Mouse (Mus musculus) right cerebral cortex, adult 18-20 months (tissue): ENCODE measurements around the gene Tbkbp1.
A peak's percentile ranks its signal among the peaks of the same experiment; 100 is the strongest.
"Not testable (repeated sequence)": the region's sequence is repeated elsewhere in the genome, so short reads cannot be mapped to it uniquely, and the experiment has no call there.

ENCODE experiments used
- DNase-seq: peaks from one replicate; pipeline ENCODE4 v3.0.0; 2022; ENCODE audit warnings: mixed read lengths

Gene Tbkbp1

GRCm38 (mm10) chr11:97151343-97151801, at the start of gene Tbkbp1:
Tbkbp1 (minus strand) TSS chr11:97151495.
- peak; percentile 46 for DNase-seq

- no peak for DNase-seq
These were observed 48.2 kb upstream of the Tbkbp1 start for GRCm38 (mm10) chr11:97199519-97199918.

- DNase-seq: no peak
These were observed 47.3 kb upstream of the Tbkbp1 start for GRCm38 (mm10) chr11:97198601-97199000.

- DNase-seq: no peak
These were observed 45.7 kb upstream of the Tbkbp1 start for GRCm38 (mm10) chr11:97197021-97197420.

GRCm38 (mm10) chr11:97196541-97196940, 45.2 kb upstream of the Tbkbp1 start:
- DNase-seq: no peak

- no peak for DNase-seq
These were observed 41.3 kb upstream of the Tbkbp1 start for GRCm38 (mm10) chr11:97192621-97192951.

- no peak for DNase-seq
These were observed 40.8 kb upstream of the Tbkbp1 start for GRCm38 (mm10) chr11:97191915-97192620.

- no peak for DNase-seq
These were observed 39.7 kb upstream of the Tbkbp1 start for GRCm38 (mm10) chr11:97190992-97191391.

GRCm38 (mm10) chr11:97189645-97190044, 38.4 kb upstream of the Tbkbp1 start:
- DNase-seq: not testable (repeated sequence)

- DNase-seq: no peak
These were observed 37.9 kb upstream of the Tbkbp1 start for GRCm38 (mm10) chr11:97189231-97189630.

- DNase-seq: no peak
These were observed 37.3 kb upstream of the Tbkbp1 start for GRCm38 (mm10) chr11:97188643-97188955.

- peak; percentile 99 for DNase-seq
These were observed 36.7 kb upstream of the Tbkbp1 start, which contains the start of gene Kpnb1 for GRCm38 (mm10) chr11:97187764-97188642. Kpnb1 (minus strand) TSS chr11:97187881.

GRCm38 (mm10) chr11:97186947-97187763, 35.9 kb upstream of the Tbkbp1 start:
- DNase-seq: peak; percentile 99

GRCm38 (mm10) chr11:97185704-97186614, 34.7 kb upstream of the Tbkbp1 start:
- DNase-seq: no peak

- no peak for DNase-seq
These were observed 33.6 kb upstream of the Tbkbp1 start for GRCm38 (mm10) chr11:97184875-97185274.

- DNase-seq: no peak
These were observed 31.2 kb upstream of the Tbkbp1 start for GRCm38 (mm10) chr11:97182446-97182845.

- DNase-seq: no peak
These were observed 29.8 kb upstream of the Tbkbp1 start for GRCm38 (mm10) chr11:97181061-97181460.

- DNase-seq: no peak
These were observed 26.9 kb upstream of the Tbkbp1 start for GRCm38 (mm10) chr11:97178198-97178597.

- peak; percentile 45 for DNase-seq
These were observed 25.6 kb upstream of the Tbkbp1 start for GRCm38 (mm10) chr11:97176851-97177250.

- peak; percentile 67 for DNase-seq
These were observed 24.2 kb upstream of the Tbkbp1 start for GRCm38 (mm10) chr11:97175499-97175898.

GRCm38 (mm10) chr11:97160341-97160740, 9.0 kb upstream of the Tbkbp1 start:
- DNase-seq: no peak

- no peak for DNase-seq
These were observed 5.7 kb upstream of the Tbkbp1 start for GRCm38 (mm10) chr11:97156999-97157398.
